Mouse (Mus musculus): ENCODE data around the gene Tmem192.
"Not testable (repeated sequence)": the region's sequence is repeated elsewhere in the genome, so short reads cannot be mapped to it uniquely, and the experiment has no call there.

DNA sequence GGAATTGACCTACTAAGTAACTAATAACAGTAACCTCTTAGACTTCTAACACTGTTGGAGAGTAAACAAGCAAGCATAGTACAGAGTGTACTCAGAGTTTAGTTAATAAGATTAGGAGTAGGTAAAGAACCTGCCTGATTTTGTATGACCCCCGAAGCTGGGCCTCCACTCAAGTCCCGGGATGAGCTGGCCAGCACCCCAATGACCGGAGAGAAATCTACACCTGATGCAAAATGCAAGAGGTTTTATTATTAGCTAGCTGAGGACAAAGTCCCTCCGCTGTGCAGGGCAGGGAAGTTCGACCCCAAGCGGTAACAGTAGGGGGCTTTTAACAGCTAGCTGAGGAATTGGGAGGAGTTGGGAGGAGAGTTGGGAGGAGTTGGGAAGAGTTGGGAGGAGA, 60.6 kb downstream of the Tmem192 start:
- TF ChIP-seq GATA1, TAL1 (IDR thresholded peaks at IDR 0.05; ENCODE audit: low read length): not testable (repeated sequence)

All from erythroblast, embryonic 14.5 days (primary cell).